Mouse (Mus musculus) heart, embryonic 12.5 days (tissue): ENCODE data around the gene Depp1. TPM values are rescaled to one million over a fixed set of nuclear protein-coding genes. Genes with fewer than 3 reads are reported as not detected.
A peak's percentile ranks its signal among the peaks of the same experiment; 100 is the strongest.

ENCODE experiments used
- ATAC-seq: fragments of 200-750 bp; cut with Nextera tagmentation; 2 replicates; pipeline ENCODE4 v1.8.0; 2017; ENCODE audit warnings: moderate TSS enrichment, moderate library complexity; ENCODE audit not compliant: insufficient number of reproducible peaks, low FRiP score
- H3K27ac ChIP-seq: fragments of 300-500 bp; sonication (generic); 2 replicates; pipeline ENCODE4 v1.5.1; 2016; ENCODE audit warnings: mild to moderate bottlenecking, moderate library complexity; ENCODE audit not compliant: poor library complexity, severe bottlenecking
- H3K27me3 ChIP-seq: fragments of 300-500 bp; sonication (generic); replicated peaks from 2 replicates; pipeline ENCODE4 v1.6.1; 2016; ENCODE audit warnings: mild to moderate bottlenecking, moderate library complexity
- H3K36me3 ChIP-seq: fragments of 300-500 bp; sonication (generic); 2 replicates; pipeline ENCODE4 v1.6.1; 2016; ENCODE audit warnings: mild to moderate bottlenecking, moderate library complexity
- H3K4me1 ChIP-seq: fragments of 300-500 bp; sonication (generic); replicated peaks from 2 replicates; pipeline ENCODE4 v1.6.1; 2016; ENCODE audit warnings: mild to moderate bottlenecking
- H3K4me2 ChIP-seq: fragments of 300-500 bp; sonication (generic); 2 replicates; pipeline ENCODE4 v1.6.1; 2016; ENCODE audit warnings: mild to moderate bottlenecking, moderate library complexity
- H3K4me3 ChIP-seq: fragments of 300-500 bp; sonication (generic); 2 replicates; pipeline ENCODE4 v1.5.1; 2016; ENCODE audit warnings: mild to moderate bottlenecking
- H3K9ac ChIP-seq: fragments of 300-500 bp; sonication (generic); 2 replicates; pipeline ENCODE4 v1.6.1; 2016; ENCODE audit warnings: mild to moderate bottlenecking, moderate library complexity
- H3K9me3 ChIP-seq: fragments of 300-500 bp; sonication (generic); replicated peaks from 2 replicates; pipeline ENCODE4 v1.6.1; 2016; ENCODE audit warnings: mild to moderate bottlenecking, moderate library complexity
- WGBS: fragments of 180-500 bp; shearing (Covaris S2); methylation state at CpG from one replicate; pipeline ENCODE4 v1.1.7; 2016; 5-methylcytosine and 5-hydroxymethylcytosine counted together
- polyA plus RNA-seq: library from polyadenylated mRNA; unstranded; fragments of >200 nt; fragmentation: Nextera tagmentation; extraction: Ambion mirVana; gene quantifications from 2 replicates; pipeline ENCODE4 v1.2.1, GENCODE M21; 2016

Depp1 gene
- polyA plus RNA-seq, 1 experiment from 2014 or later: 4.9 TPM

GRCm38 (mm10) chr6:116649811-116650210 is 598 bp upstream of the Depp1 start:
- H3K4me2 ChIP-seq: no peak overlapping the region
- peak overlapping the region; percentile 42; the same call in 1 of the 2 replicates for H3K9ac ChIP-seq
- H3K36me3 ChIP-seq: no peaks in the 10 kb centered on the region
- WGBS: 64% methylated on average over 7 of the region's 7 CpGs
- H3K27me3 ChIP-seq: no peaks in the 10 kb centered on the region
- H3K9me3 ChIP-seq: no peaks in the 10 kb centered on the region
- H3K4me3 ChIP-seq: no peak overlapping the region
- no peak for ATAC-seq
- H3K4me1 ChIP-seq: peaks cover 34% of the 10 kb centered on the region
- H3K27ac ChIP-seq: peak overlapping the region; percentile 42

- peaks cover 32% of the 10 kb centered on the region for H3K4me1 ChIP-seq
- ATAC-seq: no peak; the same call in 1 of the 2 replicates
- H3K27me3 ChIP-seq: no peaks in the 10 kb centered on the region
- H3K4me3 ChIP-seq: no peak overlapping the region
- H3K4me2 ChIP-seq: peak overlapping the region; percentile 44
- no peaks in the 10 kb centered on the region for H3K36me3 ChIP-seq
- no peak overlapping the region; the same call in 1 of the 2 replicates for H3K27ac ChIP-seq
- WGBS: 60% methylated on average over 20 of the region's 20 CpGs
- peak overlapping the region; percentile 44; the same call in 1 of the 2 replicates for H3K9ac ChIP-seq
- H3K9me3 ChIP-seq: no peaks in the 10 kb centered on the region
Measured at GRCm38 (mm10) chr6:116651437-116652118, 1.2 kb downstream of the Depp1 start.

- no peaks in the 10 kb centered on the region for H3K9me3 ChIP-seq
- no peak overlapping the region for H3K9ac ChIP-seq
- WGBS: 78% methylated on average over 3 of the region's 3 CpGs
- H3K4me3 ChIP-seq: no peak overlapping the region
- H3K27me3 ChIP-seq: no peaks in the 10 kb centered on the region
- peaks cover 32% of the 10 kb centered on the region for H3K4me1 ChIP-seq
- H3K36me3 ChIP-seq: no peaks in the 10 kb centered on the region
- ATAC-seq: no peak
- H3K4me2 ChIP-seq: no peak overlapping the region
- H3K27ac ChIP-seq: no peak overlapping the region
Measured at GRCm38 (mm10) chr6:116653191-116653590, 2.8 kb downstream of the Depp1 start.

GRCm38 (mm10) chr6:116653684-116654454 is 3.5 kb downstream of the Depp1 start:
- no peaks in the 10 kb centered on the region for H3K36me3 ChIP-seq
- no peak overlapping the region for H3K4me2 ChIP-seq
- no peaks in the 10 kb centered on the region for H3K27me3 ChIP-seq
- no peak for ATAC-seq
- no peaks in the 10 kb centered on the region for H3K9me3 ChIP-seq
- no peak overlapping the region for H3K27ac ChIP-seq
- 56% methylated on average over 9 of the region's 9 CpGs for WGBS
- H3K4me1 ChIP-seq: peaks cover 32% of the 10 kb centered on the region
- H3K4me3 ChIP-seq: no peak overlapping the region
- no peak overlapping the region for H3K9ac ChIP-seq

GRCm38 (mm10) chr6:116663364-116663763 is 13.0 kb downstream of the Depp1 start:
- Histone ChIP-seq H3K4me1 (peaks cover 18% of the 10 kb centered on the region), H3K27ac (no peak overlapping the region), H3K9ac (no peak overlapping the region), H3K36me3 (no peaks in the 10 kb centered on the region), H3K27me3 (no peaks in the 10 kb centered on the region; the same call in 1 of the 2 replicates), H3K9me3 (no peaks in the 10 kb centered on the region), H3K4me3 (no peak overlapping the region), H3K4me2 (no peak overlapping the region)
- ATAC-seq: no peak
- 83% methylated on average over 2 of the region's 2 CpGs for WGBS

GRCm38 (mm10) chr6:116664031-116664430 is 13.6 kb downstream of the Depp1 start:
- Histone ChIP-seq H3K4me2 (no peak overlapping the region), H3K4me1 (peaks cover 18% of the 10 kb centered on the region), H3K27me3 (no peaks in the 10 kb centered on the region; the same call in 1 of the 2 replicates), H3K36me3 (no peaks in the 10 kb centered on the region), H3K9me3 (no peaks in the 10 kb centered on the region), H3K27ac (no peak overlapping the region), H3K4me3 (no peak overlapping the region), H3K9ac (no peak overlapping the region)
- 67% methylated on average over 6 of the region's 6 CpGs for WGBS
- no peak for ATAC-seq

GRCm38 (mm10) chr6:116664830-116665229 is 14.4 kb downstream of the Depp1 start:
- Histone ChIP-seq H3K4me3 (no peak overlapping the region), H3K4me2 (no peak overlapping the region), H3K9ac (no peak overlapping the region), H3K27me3 (peaks cover 3% of the 10 kb centered on the region; the same call in 1 of the 2 replicates), H3K9me3 (no peaks in the 10 kb centered on the region), H3K36me3 (no peaks in the 10 kb centered on the region), H3K4me1 (peaks cover 18% of the 10 kb centered on the region), H3K27ac (no peak overlapping the region)
- ATAC-seq: no peak
- WGBS: 64% methylated on average over 3 of the region's 3 CpGs

GRCm38 (mm10) chr6:116666085-116666750 is 15.8 kb downstream of the Depp1 start:
- WGBS: 85% methylated on average over 12 of the region's 12 CpGs
- H3K27me3 ChIP-seq: 0 out of 2 replicates have a peak, but pooled peaks cover 9% of the 10 kb centered on the region
- H3K4me1 ChIP-seq: peaks cover 31% of the 10 kb centered on the region
- no peak overlapping the region for H3K4me3 ChIP-seq
- ATAC-seq: no peak
- no peaks in the 10 kb centered on the region for H3K9me3 ChIP-seq
- H3K36me3 ChIP-seq: no peaks in the 10 kb centered on the region
- no peak overlapping the region for H3K4me2 ChIP-seq
- no peak overlapping the region for H3K27ac ChIP-seq
- no peak overlapping the region for H3K9ac ChIP-seq

- H3K27ac ChIP-seq: no peak overlapping the region
- H3K4me2 ChIP-seq: no peak overlapping the region
- 0 out of 2 replicates have a peak, but pooled peaks cover 16% of the 10 kb centered on the region for H3K27me3 ChIP-seq
- 86% methylated on average over 3 of the region's 3 CpGs for WGBS
- H3K4me1 ChIP-seq: peaks cover 38% of the 10 kb centered on the region
- H3K36me3 ChIP-seq: no peaks in the 10 kb centered on the region
- no peaks in the 10 kb centered on the region for H3K9me3 ChIP-seq
- no peak for ATAC-seq
- H3K9ac ChIP-seq: no peak overlapping the region
- H3K4me3 ChIP-seq: no peak overlapping the region
Measured at GRCm38 (mm10) chr6:116666892-116667291, 16.5 kb downstream of the Depp1 start.

GRCm38 (mm10) chr6:116667382-116667781 is 17.0 kb downstream of the Depp1 start:
- H3K36me3 ChIP-seq: no peaks in the 10 kb centered on the region
- peaks cover 42% of the 10 kb centered on the region for H3K4me1 ChIP-seq
- 0 out of 2 replicates have a peak, but pooled peaks cover 18% of the 10 kb centered on the region for H3K27me3 ChIP-seq
- no peak for ATAC-seq
- H3K9me3 ChIP-seq: no peaks in the 10 kb centered on the region
- H3K4me2 ChIP-seq: no peak overlapping the region
- WGBS: 79% methylated on average over 3 of the region's 3 CpGs
- H3K4me3 ChIP-seq: no peak overlapping the region
- no peak overlapping the region for H3K9ac ChIP-seq
- no peak overlapping the region for H3K27ac ChIP-seq
